Mouse (Mus musculus): ENCODE measurements around the gene Samt3. TPM values are rescaled to one million over a fixed set of nuclear protein-coding genes. Genes with fewer than 3 reads are reported as not detected.

Gene Samt3
- not detected in 2 replicates for polyA plus RNA-seq (2015; fragmentation: Nextera tagmentation; extraction: Ambion mirVana)

GRCm38 (mm10) chrX:86043899-86044298 is at the start of gene Samt3:
Samt3 (plus strand) TSS chrX:86044199.
- no peaks in the 10 kb centered on the region for H3K27me3 ChIP-seq (ENCODE audit: control insufficient read depth, insufficient read depth, low read length)
- no peak within 1 kb of the TSS for H3K4me3 ChIP-seq (ENCODE audit: low read depth, low read length)
- no peak for ATAC-seq (ENCODE audit: low FRiP score, low TSS enrichment)
- no peaks in the 10 kb centered on the region for H3K9me3 ChIP-seq (ENCODE audit: control insufficient read depth, low read length)
- no peak for TF ChIP-seq EP300 (optimal IDR thresholded peaks at IDR 0.05)
- TF ChIP-seq CTCF (IDR thresholded peaks at IDR 0.05; ENCODE audit: low read depth) = no peak
- H3K4me1 ChIP-seq (replicated peaks; ENCODE audit: control insufficient read depth, insufficient read depth) = no peaks in the 10 kb centered on the region
- H3K4me2 ChIP-seq (replicated peaks; ENCODE audit: low read depth) = no peak within 1 kb of the TSS
- H3K27ac ChIP-seq (replicated peaks) = no peak within 1 kb of the TSS
- H3K9ac ChIP-seq (ENCODE audit: low read length) = no peak within 1 kb of the TSS
- H3K36me3 ChIP-seq (ENCODE audit: control insufficient read depth, insufficient read depth, low read length) = no peaks in the 10 kb centered on the region
- DNase-seq (ENCODE audit: low spot score) = no peak

- no peak for ATAC-seq (ENCODE audit: low FRiP score, low TSS enrichment)
- WGBS = 36% methylated on average over 1 of the region's 1 CpGs
- H3K27me3 ChIP-seq (ENCODE audit: control insufficient read depth, insufficient read depth, low read length) = no peaks in the 10 kb centered on the region
- H3K4me2 ChIP-seq (replicated peaks; ENCODE audit: low read depth) = no peak overlapping the region
- no peaks in the 10 kb centered on the region for H3K36me3 ChIP-seq (ENCODE audit: control insufficient read depth, insufficient read depth, low read length)
- no peak overlapping the region for H3K4me3 ChIP-seq (ENCODE audit: low read depth, low read length)
- H3K4me1 ChIP-seq (replicated peaks; ENCODE audit: control insufficient read depth, insufficient read depth) = no peaks in the 10 kb centered on the region
- no peak for DNase-seq (ENCODE audit: low spot score)
- H3K27ac ChIP-seq (replicated peaks) = no peak overlapping the region
- H3K9ac ChIP-seq (ENCODE audit: low read length) = no peak overlapping the region
- no peaks in the 10 kb centered on the region for H3K9me3 ChIP-seq (ENCODE audit: control insufficient read depth, low read length)
- no peak for TF ChIP-seq CTCF (IDR thresholded peaks at IDR 0.05; ENCODE audit: low read depth)
- TF ChIP-seq EP300 (optimal IDR thresholded peaks at IDR 0.05) = no peak
Observed at GRCm38 (mm10) chrX:86016591-86016990, 27.4 kb upstream of the Samt3 start.

GRCm38 (mm10) chrX:86088672-86089071 is 44.7 kb downstream of the Samt3 start:
- 82% methylated on average over 1 of the region's 1 CpGs for WGBS

More at GRCm38 (mm10) chrX:86088672-86089071, 44.7 kb downstream of the Samt3 start:
- Histone ChIP-seq H3K27ac (replicated peaks) (no peak overlapping the region), H3K4me2 (replicated peaks; ENCODE audit: low read depth) (no peak overlapping the region), H3K36me3 (ENCODE audit: control insufficient read depth, insufficient read depth, low read length) (no peaks in the 10 kb centered on the region), H3K4me3 (ENCODE audit: low read depth, low read length) (no peak overlapping the region), H3K27me3 (ENCODE audit: control insufficient read depth, insufficient read depth, low read length) (no peaks in the 10 kb centered on the region), H3K9me3 (ENCODE audit: control insufficient read depth, low read length) (no peaks in the 10 kb centered on the region), H3K4me1 (replicated peaks; ENCODE audit: control insufficient read depth, insufficient read depth) (no peaks in the 10 kb centered on the region), H3K9ac (ENCODE audit: low read length) (no peak overlapping the region)
- ATAC-seq (ENCODE audit: low FRiP score, low TSS enrichment) = no peak
- no peak for DNase-seq (ENCODE audit: low spot score)
- no peak for TF ChIP-seq EP300 (optimal IDR thresholded peaks at IDR 0.05)

Other genes with a start within 250 kb of the Samt3 start
- gene 5430427O19Rik, start 173.8 kb upstream of the Samt3 start, polyA plus RNA-seq (2015; fragmentation: Nextera tagmentation; extraction: Ambion mirVana) = 0.12 and 0.15 TPM in 2 replicates
- gene Nr0b1, start 147.6 kb downstream of the Samt3 start, polyA plus RNA-seq (2015; fragmentation: Nextera tagmentation; extraction: Ambion mirVana) = not detected in 2 replicates